Mouse (Mus musculus) hindbrain, embryonic 14.5 days (tissue): ENCODE measurements around the gene Fam124b. TPM values are rescaled to one million over a fixed set of nuclear protein-coding genes. Genes with fewer than 3 reads are reported as not detected.

ENCODE experiments used
- ATAC-seq: fragments of 200-750 bp; cut with Nextera tagmentation; 2 replicates; pipeline ENCODE4 v1.8.0; 2017; ENCODE audit warnings: moderate number of reproducible peaks, mild to moderate bottlenecking, moderate TSS enrichment, moderate library complexity; ENCODE audit not compliant: low FRiP score
- DNase-seq: peaks from one replicate; pipeline ENCODE4 v3.0.0-alpha.2; 2015; ENCODE audit warnings: low spot score
- H3K27ac ChIP-seq: fragments of 300-500 bp; sonication (generic); 2 replicates; pipeline ENCODE4 v1.5.1; 2014; ENCODE audit warnings: mild to moderate bottlenecking, moderate library complexity
- H3K27me3 ChIP-seq: fragments of 300-500 bp; sonication (generic); 2 replicates; pipeline ENCODE4 v1.6.1; 2014; ENCODE audit warnings: mild to moderate bottlenecking, low read length, mixed read lengths; ENCODE audit not compliant: control insufficient read depth, insufficient read depth
- H3K36me3 ChIP-seq: fragments of 300-500 bp; sonication (generic); replicated peaks from 2 replicates; pipeline ENCODE4 v1.6.1; 2014; ENCODE audit not compliant: control insufficient read depth, insufficient read depth
- H3K4me1 ChIP-seq: fragments of 300-500 bp; sonication (generic); replicated peaks from 2 replicates; pipeline ENCODE4 v1.6.1; 2014; ENCODE audit warnings: antibody characterized with exemption, low read length, mixed read lengths; ENCODE audit not compliant: control insufficient read depth, insufficient read depth
- H3K4me2 ChIP-seq: fragments of 300-500 bp; sonication (generic); replicated peaks from 2 replicates; pipeline ENCODE4 v1.6.1; 2014; ENCODE audit warnings: mild to moderate bottlenecking, moderate library complexity
- H3K4me3 ChIP-seq: fragments of 300-500 bp; sonication (generic); replicated peaks from 2 replicates; pipeline ENCODE4 v1.5.1; 2014; ENCODE audit warnings: mild to moderate bottlenecking, low read length
- H3K9ac ChIP-seq: fragments of 300-500 bp; sonication (generic); 2 replicates; pipeline ENCODE4 v1.6.1; 2014
- H3K9me3 ChIP-seq: fragments of 300-500 bp; sonication (generic); 2 replicates; pipeline ENCODE4 v1.6.1; 2016; ENCODE audit warnings: low read length; ENCODE audit not compliant: control insufficient read depth
- WGBS: fragments of 180-500 bp; shearing (Covaris S2); extraction: QIAGEN DNeasy Blood & Tissue Kit; methylation state at CpG from one replicate; pipeline ENCODE4 v1.1.7; 2014; 5-methylcytosine and 5-hydroxymethylcytosine counted together
- polyA plus RNA-seq: library from polyadenylated mRNA; unstranded; fragments of >200 nt; fragmentation: Nextera tagmentation; extraction: Ambion mirVana; gene quantifications from 2 replicates; pipeline ENCODE4 v1.2.1, GENCODE M21; 2014

The Fam124b gene
- polyA plus RNA-seq, 1 experiment from 2014 or later = 0.82 TPM

DNA sequence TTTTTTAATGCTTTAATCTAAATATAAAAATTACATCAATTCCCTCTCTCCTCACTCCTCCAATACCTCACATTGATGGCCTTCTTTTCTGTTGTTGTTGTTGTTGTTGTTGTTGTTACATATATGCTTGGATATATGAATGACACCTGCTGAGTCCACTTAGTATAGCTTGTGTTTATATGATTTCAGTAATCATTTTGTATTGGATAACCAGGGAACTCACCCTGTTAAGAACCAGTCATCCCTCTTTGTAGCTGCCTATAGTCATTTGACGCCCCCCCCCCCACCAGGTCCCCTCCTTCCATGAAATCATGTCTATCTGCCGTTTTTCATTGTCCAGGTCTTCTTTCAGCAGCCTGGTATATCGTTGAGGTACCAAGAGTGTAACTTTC lies 36.9 kb downstream of the Fam124b start:
- no peaks in the 10 kb centered on the region for H3K36me3 ChIP-seq
- H3K27ac ChIP-seq = no peak overlapping the region
- ATAC-seq (no peak), DNase-seq (no peak)
- WGBS = 66% methylated on average over 3 of the region's 3 CpGs
- no peak overlapping the region for H3K4me3 ChIP-seq
- no peak overlapping the region for H3K9ac ChIP-seq
- H3K9me3 ChIP-seq = no peaks in the 10 kb centered on the region
- H3K4me2 ChIP-seq = no peak overlapping the region
- no peaks in the 10 kb centered on the region for H3K4me1 ChIP-seq
- no peaks in the 10 kb centered on the region for H3K27me3 ChIP-seq

DNA sequence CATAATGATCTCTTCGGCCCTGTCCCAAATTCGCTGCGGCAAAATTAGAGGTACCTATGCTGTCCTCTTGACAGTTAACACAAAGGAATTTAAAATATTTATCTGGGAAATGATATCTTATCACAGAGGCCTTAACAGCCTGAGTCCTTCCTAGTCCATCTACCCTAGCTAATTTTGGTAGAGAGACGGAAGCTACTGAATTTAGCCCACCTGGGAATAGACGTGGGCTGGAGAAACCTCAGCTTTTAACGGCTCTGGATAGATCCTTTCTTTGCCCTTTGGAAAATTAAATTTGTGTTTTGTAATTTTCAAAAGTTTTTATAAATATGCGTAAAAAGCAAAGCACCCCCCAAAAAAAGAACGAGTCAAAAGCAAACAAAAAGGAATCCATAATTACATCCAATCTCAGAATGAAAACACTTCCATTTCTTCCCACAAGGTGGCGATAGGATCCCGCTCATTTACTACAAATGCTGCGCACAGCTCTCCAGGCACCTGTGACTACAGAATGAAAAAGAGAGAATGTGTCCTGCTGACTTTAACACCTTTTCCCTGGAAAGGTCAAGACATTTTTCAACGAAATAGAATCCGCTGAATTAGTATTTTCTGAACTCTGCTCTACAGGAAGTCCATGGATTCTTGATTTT lies 37.4 kb downstream of the Fam124b start:
- 40% methylated on average over 13 of the region's 13 CpGs for WGBS
- ATAC-seq (peak; percentile 59; the same call in 1 of the 2 replicates), DNase-seq (peak; percentile 91)
- Histone ChIP-seq H3K4me3 (no peak overlapping the region), H3K36me3 (no peaks in the 10 kb centered on the region), H3K9me3 (no peaks in the 10 kb centered on the region), H3K4me1 (no peaks in the 10 kb centered on the region), H3K9ac (no peak overlapping the region), H3K4me2 (0 out of 2 replicates have a peak overlapping the region, but pooled peaks have one; percentile 10), H3K27me3 (no peaks in the 10 kb centered on the region), H3K27ac (no peak overlapping the region)

DNA sequence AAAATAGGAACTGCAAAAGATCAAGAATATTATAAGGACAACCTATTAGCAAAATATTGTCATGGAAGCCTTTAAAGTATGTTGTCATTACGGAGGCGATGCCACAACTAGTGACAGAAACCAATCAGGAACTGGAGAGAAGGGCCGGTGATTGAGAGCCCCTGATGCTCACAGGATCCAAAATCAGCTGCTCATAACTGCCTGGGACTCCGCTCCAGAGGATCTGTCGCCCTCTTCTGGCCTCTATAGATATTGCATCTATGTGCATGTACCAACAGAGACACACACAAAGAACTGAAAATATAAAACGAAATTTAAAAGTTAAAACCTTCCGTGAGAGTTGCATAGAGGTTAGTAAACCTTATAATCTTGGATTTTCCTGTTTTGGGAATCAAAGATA lies 38.1 kb downstream of the Fam124b start:
- ATAC-seq = no peak
- peak; percentile 51 for DNase-seq
- Histone ChIP-seq H3K27ac (no peak overlapping the region), H3K4me2 (no peak overlapping the region), H3K36me3 (no peaks in the 10 kb centered on the region), H3K4me3 (no peak overlapping the region), H3K9me3 (no peaks in the 10 kb centered on the region), H3K27me3 (no peaks in the 10 kb centered on the region), H3K9ac (no peak overlapping the region), H3K4me1 (no peaks in the 10 kb centered on the region)
- 65% methylated on average over 7 of the region's 7 CpGs for WGBS

DNA sequence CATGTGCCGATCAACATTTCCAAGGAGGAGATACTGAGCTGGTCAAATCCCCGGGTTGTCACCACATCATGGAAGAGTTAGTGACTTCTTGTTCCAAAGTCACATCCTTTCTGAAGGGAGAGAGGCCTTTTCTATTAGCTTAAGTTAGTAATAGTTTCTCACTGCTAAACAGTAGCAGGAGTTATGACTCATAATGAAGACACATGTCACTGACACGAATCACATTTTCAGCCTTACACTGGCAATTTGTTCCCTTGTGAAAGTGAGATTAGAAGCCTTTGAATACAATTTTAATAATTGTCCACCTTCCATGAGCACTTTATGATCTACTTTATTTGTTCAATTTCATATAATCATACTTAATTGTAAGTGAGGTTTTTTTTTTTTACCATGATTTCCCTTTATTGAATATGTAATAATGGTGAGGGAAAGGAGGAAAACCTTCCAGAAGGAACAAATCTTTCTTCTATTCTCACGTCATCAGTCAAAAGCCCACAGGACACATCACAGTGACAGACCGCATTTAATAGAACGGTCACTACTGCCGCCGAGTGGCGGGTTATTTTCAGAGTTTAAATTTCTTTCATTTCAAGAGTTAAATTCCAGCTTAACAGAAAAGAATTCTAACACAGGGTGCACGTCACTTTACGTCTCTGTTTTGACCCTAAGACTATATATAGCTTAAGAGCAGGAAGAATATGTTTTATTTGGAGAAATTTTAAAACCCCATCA lies 40.5 kb downstream of the Fam124b start:
- WGBS = 66% methylated on average over 11 of the region's 11 CpGs
- Histone ChIP-seq H3K4me1 (no peaks in the 10 kb centered on the region), H3K4me3 (no peak overlapping the region), H3K9ac (no peak overlapping the region), H3K36me3 (no peaks in the 10 kb centered on the region), H3K27me3 (no peaks in the 10 kb centered on the region), H3K27ac (no peak overlapping the region), H3K4me2 (no peak overlapping the region), H3K9me3 (no peaks in the 10 kb centered on the region)
- no peak for ATAC-seq
- DNase-seq = peak; percentile 46

DNA sequence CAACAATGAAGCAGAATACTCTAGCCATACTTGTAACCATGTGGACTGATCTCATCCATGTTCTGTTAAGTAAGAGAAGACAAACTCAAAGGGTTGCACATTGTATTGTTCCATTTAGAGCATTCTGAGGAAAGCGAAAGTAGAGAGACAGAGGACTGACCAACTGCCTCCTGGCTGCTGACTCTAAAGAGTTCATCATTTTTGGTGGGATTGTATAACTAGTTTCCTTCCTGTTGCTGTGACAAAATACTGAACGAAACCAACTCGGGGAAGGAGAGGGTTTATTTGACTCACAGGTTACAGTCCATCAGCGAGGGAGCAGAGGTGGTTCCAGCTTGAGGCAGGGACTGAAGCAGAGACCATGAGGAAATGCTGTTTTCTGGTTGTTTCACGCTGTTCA lies 50.6 kb downstream of the Fam124b start:
- DNase-seq (no peak), ATAC-seq (no peak)
- Histone ChIP-seq H3K27me3 (no peaks in the 10 kb centered on the region), H3K36me3 (no peaks in the 10 kb centered on the region), H3K27ac (no peak overlapping the region), H3K4me1 (no peaks in the 10 kb centered on the region), H3K4me2 (no peak overlapping the region), H3K9ac (no peak overlapping the region), H3K9me3 (no peaks in the 10 kb centered on the region), H3K4me3 (no peak overlapping the region)
- WGBS = 89% methylated on average over 5 of the region's 5 CpGs

DNA sequence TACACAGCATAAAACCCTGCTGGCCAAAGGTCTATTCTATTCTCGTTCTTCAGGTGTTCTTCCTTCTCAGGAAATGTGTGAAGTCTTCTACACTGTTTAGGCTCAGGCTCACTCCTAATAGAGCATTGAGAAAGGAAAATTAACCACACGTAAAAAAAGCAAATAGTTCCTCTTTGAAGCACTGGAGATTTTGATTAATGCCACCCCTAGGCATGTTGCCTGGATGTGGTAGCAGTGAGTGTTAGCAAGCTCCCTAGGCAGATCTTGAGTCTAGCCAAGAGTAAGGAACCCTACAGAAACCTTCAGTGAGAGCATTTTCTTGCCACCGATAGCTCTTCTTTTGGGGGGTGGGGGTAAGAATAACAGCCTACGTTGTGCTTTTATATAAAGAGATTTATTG lies 51.7 kb downstream of the Fam124b start:
- no peaks in the 10 kb centered on the region for H3K27me3 ChIP-seq
- no peak overlapping the region for H3K9ac ChIP-seq
- no peak overlapping the region for H3K27ac ChIP-seq
- ATAC-seq (no peak), DNase-seq (no peak)
- H3K36me3 ChIP-seq = no peaks in the 10 kb centered on the region
- H3K4me3 ChIP-seq = no peak overlapping the region
- no peaks in the 10 kb centered on the region for H3K9me3 ChIP-seq
- no peaks in the 10 kb centered on the region for H3K4me1 ChIP-seq
- H3K4me2 ChIP-seq = no peak overlapping the region
- WGBS = 82% methylated on average over 4 of the region's 4 CpGs

DNA sequence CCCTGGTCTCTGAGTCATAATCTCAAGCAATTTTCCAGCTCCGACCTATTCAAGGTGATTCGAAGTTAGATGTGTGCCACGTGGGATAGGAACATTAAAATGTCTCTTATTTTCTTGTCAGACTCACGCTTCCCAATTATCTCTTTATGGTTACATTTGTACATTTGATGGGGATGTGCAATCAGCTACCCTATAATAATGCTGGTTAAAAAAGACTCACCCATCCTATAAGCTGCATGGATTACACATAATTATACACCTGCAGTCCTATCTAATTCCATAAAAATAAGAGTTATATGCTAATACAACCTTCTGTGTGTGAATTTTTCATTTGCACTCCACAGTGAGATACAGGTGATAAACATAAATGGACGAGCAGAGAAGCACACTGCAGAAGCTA lies 52.9 kb downstream of the Fam124b start:
- Histone ChIP-seq H3K27me3 (no peaks in the 10 kb centered on the region), H3K4me1 (no peaks in the 10 kb centered on the region)
- WGBS = 87% methylated on average over 5 of the region's 5 CpGs

DNA sequence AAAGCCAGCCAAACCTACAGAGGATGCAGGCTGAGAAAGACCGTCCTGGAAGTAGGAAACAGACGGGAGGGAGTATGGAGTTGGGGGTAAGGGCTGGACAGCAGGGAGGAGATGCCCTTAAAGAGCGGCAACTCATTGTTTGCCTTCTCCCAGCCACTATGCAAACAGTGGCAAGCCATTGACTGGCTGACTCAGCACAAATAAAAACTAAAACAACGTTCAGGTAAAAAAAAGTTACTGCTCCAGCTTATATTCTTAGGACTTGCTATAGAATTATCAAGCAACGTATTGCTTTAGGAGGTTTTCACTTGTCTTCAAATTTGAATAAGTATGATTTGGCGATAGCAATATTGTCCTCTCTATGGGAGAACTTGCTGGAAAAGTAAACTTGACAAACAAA lies 55.3 kb downstream of the Fam124b start:
- Histone ChIP-seq H3K9ac (no peak overlapping the region), H3K9me3 (no peaks in the 10 kb centered on the region), H3K4me1 (no peaks in the 10 kb centered on the region), H3K36me3 (no peaks in the 10 kb centered on the region), H3K27ac (no peak overlapping the region), H3K4me3 (no peak overlapping the region), H3K4me2 (no peak overlapping the region), H3K27me3 (no peaks in the 10 kb centered on the region)
- ATAC-seq (no peak), DNase-seq (no peak)
- 72% methylated on average over 6 of the region's 6 CpGs for WGBS

More for the DNA sequence above, 52.9 kb downstream of the Fam124b start:
- Histone ChIP-seq H3K27ac (no peak overlapping the region), H3K36me3 (no peaks in the 10 kb centered on the region), H3K4me2 (no peak overlapping the region), H3K9me3 (no peaks in the 10 kb centered on the region), H3K4me3 (no peak overlapping the region), H3K9ac (no peak overlapping the region)
- DNase-seq = no peak
- ATAC-seq = no peak

DNA sequence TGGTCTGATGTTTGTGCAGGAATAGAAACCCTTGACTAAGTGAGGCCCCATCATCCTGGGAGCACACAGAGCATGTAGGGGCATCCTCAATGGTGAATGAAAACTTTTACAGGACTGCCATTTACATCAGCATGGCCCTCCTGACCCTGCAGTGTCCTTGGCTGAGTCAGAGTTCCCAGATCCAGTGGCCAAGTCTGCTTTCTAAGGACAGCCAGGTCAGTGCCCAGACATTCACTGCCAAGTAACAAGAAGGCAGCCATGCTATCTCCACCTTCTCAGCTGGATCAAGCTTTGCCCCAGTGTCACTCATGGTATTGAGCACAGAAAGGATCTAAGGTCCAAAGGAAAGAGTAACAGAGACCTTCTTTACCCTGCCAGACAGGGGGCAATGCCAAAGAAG lies 58.7 kb downstream of the Fam124b start:
- no peaks in the 10 kb centered on the region for H3K9me3 ChIP-seq
- no peak overlapping the region for H3K27ac ChIP-seq
- no peak overlapping the region for H3K4me3 ChIP-seq
- no peak overlapping the region for H3K9ac ChIP-seq
- DNase-seq = no peak
- ATAC-seq = no peak
- H3K27me3 ChIP-seq = no peaks in the 10 kb centered on the region
- H3K36me3 ChIP-seq = no peaks in the 10 kb centered on the region
- no peaks in the 10 kb centered on the region for H3K4me1 ChIP-seq
- H3K4me2 ChIP-seq = no peak overlapping the region
